Mouse (Mus musculus): ENCODE measurements around the gene Hyal1.

The Hyal1 gene

DNA sequence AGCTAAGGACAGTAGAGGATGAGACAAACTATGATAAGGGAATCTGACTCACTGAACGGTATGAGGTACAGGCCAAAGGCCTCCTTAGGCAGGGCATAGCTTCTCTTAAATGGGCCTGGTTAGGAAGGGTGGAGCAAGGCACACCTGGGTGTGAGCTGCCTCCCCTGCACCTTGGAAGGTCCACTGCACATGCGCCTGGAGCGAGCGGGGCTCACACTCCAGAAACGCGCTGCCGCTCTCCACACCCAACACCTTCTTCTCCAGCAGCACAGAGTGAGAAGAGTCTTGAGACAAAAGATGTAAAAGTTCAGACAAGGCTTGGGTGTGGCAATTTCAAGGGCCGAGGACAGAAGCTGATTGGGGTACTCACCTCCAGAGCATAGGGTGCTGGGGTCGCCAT lies 22.7 kb downstream of the Hyal1 start:
- DNase-seq, result no peak

DNA sequence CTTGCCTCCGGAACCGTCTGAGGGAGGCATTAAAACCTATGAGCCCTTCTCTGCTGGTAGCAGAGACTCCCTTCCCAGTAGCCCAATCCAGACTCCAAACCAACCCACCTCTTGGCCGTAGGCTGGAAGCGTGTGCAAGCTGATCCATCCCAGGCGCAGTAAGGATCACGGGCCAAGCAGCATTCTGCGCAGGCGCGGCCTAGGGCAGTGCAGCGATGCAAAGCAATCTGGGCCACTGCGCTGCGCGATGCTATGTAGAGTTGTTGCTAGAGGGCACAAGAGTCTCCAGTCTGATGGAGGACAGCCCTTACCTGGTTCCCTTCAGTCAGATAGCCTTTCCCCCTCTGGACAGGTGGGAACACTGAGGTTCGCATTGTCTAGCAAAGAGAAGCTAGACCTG lies 23.1 kb downstream of the Hyal1 start:
- no peak for DNase-seq

DNA sequence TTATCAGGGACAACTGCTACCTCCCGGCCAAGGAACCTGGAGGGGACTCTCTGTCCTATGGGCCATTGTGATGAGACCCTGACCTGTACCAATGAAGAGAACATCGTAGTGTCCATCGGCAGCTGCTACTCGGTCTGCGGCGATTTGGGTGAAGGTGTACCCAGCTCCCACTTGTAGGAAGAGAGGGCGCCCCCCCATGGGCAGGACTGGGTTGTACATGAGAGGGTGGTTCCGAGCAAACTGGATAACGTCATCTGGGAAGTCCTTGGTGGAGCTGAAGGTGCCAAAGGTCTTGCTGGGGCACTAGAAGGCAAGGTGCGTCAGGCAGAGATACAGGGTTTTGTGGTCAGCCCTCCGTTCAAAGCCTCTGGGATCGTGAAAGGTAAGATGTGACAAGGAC lies 24.0 kb downstream of the Hyal1 start:
- peak; percentile 27 to 31 for DNase-seq

DNA sequence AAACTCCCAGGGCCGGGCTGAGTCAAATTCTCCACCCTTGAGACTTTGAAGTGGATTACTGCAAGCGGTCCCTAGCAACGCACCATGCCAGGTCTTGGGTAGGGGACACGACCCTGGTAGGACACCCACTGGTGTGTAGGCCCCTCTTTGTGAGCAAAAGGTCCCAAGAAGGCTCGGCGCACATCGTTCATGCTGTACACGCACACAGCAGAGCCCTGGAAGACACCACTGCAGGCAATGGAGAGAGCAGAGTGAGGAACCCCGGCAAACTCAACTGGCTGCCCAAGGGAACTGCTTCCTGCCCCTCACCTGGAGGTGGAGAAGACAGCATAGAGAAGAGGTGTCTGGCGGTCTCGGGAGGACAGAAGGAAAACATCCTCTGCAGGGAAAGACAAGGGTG lies 24.5 kb downstream of the Hyal1 start:
- DNase-seq, result no peak

DNA sequence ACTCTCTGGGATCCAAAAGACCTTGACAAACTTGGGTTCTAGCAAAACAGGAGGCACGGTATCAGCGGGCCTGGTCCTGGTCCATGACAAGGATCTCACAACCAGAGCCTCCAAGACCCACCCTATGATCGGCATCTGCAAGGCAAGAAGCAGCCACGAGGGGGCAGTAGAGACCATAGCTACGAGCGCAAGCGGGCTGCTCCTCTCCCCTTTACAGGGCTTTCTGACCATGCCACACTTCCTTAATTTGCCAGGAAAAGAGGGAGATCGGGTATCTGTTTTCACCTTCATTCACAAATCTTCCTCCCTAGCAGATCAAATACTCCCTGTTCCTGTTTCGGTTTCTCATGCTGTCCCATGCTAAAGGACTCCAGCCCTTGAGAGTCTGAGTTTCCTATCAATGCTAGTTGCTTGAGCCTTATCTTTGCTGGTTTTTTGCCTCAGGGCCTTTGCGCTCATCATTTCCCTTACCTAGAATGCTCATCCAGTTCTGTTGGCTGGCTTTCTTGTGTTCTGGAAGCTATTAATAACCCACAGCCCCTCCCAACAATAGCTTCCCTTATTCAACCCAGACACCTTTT lies 25.4 kb downstream of the Hyal1 start:
- DNase-seq, result peak; percentile 95 to 96

DNA sequence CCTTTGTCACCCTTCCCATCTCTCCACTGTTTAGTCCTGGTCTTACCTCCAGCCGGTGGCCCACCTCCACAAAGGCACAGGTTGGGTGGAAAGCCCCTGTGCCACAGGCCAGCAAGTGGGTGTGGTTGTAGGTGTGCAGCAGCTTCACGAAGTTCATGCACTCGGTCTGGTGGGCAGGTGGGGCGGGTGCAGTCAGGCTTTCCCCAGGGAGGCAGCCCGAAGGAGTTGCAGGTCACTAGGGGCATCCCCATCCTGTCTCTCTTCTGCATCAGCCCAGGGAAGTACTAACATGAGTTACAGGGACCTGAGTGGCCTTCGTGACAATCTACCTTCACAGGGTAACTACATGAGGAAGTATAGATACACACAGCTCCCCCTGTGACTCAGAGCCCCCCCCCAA lies 26.5 kb downstream of the Hyal1 start:
- peak; percentile 65 to 74 for DNase-seq

DNA sequence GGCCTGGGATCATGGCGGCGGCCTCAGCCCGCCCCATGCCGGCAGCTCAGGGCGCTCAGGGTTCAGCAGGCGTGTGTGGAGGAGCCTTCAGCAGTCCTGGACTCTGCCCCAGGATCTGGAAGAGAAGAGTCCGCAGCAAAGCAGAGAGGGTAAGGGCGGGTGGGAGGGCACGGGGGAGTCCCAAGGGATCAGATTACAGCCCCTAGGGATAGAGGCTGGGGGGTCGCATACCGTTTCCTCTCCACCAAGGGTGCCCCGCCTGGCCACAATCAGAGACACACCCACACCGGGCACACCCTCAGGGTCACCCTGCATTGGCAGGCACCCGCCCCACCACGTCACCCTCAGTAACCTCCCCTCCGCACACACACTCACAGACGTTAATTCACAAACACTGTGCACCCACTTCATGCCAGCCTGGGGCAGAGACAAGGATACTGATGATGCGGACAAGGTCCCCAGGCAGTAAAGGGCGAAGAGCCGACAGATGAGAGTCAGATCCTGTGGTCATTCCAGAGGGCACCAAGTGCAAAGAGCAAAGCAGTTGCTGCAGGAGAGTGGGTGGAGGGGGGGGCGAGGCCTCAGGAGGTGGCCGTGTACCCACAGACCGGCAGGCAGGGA lies 28.4 kb downstream of the Hyal1 start:
- DNase-seq, result no peak

DNA sequence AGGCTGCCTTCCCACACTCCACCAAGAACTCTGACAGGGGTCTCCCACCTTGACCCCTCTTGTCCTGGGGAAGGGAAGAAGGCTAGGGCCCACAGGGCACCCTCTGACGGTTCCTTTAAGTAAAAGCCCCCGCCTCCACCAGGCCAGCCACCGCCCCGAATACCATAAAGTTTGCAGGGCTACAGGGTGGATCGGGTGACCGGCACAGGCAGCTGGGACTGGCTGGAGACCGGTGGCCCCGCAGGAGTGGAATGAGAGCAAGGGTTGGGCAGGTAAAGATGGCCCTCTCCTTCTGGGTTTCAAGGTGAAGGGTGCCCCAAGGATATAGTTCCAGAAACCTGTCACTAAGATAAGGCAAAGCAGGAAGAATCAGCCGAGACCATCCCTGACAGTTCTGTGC lies 29.9 kb downstream of the Hyal1 start:
- DNase-seq, result no peak

DNA sequence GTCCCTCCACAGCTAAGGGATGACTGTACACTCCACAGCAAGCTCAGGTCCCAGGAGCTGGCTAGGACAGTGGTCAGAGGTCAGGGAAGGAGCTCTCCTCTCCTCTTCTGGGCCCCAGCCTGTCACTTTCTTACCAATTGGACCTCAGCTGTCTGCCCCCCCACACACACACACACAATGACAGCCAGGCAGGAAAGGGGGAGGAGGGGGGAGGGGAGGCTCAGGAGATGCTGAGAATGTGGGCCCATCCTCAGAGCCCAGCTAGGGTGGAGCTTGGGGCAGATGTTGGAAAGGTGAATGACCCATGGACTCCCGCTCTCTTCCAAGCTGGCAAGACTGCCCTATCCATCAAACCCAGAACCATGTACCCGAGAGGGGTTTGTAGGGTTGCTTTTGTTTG lies 30.3 kb downstream of the Hyal1 start:
- DNase-seq, result no peak

DNA sequence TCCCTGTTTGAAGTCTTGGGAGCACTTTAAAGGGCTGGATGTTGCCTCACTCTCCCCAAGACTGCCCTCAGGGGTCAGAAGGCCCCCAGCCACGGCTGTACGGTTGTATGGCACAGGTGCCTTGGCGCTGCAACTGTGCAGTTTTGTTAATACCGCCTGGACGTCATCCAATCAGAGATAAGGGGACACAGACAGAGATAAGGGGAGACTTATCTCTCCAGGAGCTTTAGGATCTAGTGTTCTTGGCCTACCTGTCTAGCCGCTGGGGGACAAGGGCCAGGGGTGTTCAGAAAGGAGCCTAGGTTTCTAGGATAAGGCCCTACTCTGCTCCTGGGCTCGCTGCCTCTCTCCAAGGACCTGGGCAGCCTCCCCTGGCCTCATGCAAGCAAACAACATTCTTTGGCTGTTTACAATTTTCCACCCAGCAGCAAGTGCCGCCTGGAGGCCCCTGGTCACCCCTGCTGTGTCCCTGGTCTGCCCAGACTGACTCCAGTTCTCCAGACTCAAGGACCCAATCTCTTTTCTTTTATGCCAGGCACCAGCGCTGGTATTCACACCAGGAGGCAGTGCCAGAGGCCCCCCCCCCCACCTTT lies 31.0 kb downstream of the Hyal1 start:
- DNase-seq, result no peak

DNA sequence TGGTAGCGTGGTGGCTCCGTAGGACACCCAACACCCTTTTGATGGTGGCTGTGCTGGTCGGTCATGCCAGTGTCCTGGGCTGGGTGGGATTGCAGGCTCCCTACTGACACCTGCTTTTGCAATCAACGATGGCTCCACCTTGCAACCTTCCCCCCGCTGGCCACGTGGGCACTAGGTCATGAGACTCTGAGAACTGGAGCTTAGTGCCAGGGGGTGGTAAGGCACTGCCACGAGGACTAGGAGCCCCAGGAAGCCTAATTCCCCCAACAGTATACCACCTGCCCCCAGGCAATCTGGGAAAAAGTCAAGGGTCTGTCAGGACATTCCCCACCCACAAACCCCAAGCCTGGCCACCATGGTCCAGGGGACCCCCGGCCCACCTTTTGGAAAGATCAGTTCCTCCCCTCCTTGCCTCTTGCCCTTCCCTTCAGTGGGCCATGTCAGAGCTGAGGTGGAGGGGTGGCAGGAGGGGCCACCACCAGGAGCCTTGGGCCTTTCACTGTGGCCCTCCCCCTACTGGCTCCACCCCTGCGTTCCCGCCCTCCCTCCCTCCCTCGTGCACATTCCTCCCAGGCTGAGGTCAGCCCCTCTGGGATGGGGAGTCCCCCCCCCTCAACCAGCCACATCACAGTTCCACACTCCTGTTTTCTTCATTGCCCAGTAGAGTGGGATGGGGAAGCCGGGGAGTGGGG lies 32.2 kb downstream of the Hyal1 start, which contains the start of gene Sema3b:
Gene Sema3b (minus strand): TSS at position 489 of the 692 bp plus-strand sequence.
- no peak for DNase-seq

DNA sequence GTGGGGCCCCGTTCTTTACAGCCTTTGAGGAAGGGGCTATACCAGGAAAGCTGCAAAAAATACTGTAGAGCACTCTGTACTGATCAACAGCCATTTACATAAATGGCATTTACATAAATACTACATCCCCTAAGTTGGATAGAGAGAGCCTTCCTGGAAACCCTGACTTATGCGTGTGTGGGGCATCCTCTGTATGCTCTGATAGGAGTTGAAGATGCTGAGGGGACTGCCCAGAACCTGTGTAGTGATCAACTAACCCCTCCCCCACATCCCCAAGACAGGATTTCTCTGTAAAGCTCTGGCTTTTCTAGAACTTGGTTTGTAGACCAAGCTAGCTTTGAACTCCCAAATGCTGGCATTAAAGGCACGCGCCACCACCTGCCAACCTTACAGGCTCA lies 32.7 kb downstream of the Hyal1 start:
- DNase-seq, result no peak

DNA sequence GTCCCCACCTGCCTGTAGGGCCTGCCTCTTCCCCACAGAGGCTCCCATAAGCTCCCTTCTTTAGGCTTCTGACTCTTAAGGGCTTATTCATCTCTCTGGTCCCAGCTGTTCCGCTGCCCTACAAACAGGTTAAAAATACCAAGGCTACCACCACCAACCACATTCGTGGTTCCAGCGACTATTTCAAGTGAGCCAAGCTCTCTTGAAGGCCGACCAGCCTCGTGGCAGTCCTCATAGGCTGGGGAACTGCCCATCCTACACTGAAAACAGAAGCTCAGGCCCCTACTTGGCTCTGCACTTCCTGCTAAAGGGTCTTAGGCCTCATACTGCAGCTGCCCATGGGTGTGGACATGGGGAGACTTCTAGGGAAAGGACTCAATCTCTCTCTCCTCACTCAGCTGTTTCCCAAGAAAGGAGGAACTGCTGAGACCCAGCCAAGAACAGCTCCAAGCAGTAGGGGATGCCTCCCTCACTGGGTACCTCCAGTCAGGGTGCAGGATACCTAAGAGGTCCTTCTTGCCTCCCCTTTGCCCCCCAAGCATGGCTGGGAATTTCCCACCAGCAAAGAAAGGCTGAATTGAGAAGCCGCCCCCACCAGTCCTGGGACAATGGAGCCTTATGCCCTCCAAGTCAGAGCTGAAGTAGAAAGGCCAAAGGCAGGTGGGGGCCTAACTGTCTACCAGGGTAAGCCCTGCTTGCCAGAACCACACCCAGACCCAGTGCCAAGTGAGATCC lies 34.9 kb downstream of the Hyal1 start:
- no peak for DNase-seq

DNA sequence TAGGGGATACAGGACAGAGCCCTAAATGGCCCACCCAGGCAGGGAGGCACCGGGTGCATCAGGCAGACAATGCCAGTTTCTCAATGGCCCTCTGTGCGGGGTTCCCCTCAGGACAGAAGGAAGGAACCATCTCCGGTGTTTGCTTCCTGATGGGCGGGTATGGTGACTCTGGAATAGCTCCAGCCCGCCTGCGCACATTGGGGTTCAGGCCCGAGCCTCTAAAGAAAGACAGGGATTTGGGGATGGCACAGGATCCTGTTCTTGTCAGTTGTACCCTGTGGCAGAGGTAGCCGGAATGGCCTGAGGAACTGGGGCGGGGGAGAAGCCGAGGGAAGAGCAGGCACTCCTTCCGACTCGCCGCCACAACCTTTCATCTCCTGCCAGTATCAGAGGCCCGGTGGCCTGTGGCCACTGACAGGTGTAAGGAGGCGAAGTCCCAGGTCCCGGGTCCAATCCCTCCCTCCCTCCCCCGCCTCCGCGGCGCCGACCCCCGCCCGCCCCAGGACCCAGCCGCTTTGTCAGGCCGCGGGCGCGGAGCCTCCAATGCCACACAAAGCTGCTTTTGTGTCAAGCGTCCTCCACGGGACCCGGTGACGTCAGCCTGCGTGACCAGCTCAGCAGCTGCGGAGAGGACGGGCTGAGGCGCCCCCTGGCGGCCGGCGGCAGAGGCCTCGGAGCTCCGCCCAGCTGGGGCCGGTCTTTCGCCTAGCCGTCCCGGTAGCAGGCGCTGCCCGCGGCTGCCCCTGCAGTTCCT lies 35.6 kb downstream of the Hyal1 start:
- peak; percentile 99 for DNase-seq

DNA sequence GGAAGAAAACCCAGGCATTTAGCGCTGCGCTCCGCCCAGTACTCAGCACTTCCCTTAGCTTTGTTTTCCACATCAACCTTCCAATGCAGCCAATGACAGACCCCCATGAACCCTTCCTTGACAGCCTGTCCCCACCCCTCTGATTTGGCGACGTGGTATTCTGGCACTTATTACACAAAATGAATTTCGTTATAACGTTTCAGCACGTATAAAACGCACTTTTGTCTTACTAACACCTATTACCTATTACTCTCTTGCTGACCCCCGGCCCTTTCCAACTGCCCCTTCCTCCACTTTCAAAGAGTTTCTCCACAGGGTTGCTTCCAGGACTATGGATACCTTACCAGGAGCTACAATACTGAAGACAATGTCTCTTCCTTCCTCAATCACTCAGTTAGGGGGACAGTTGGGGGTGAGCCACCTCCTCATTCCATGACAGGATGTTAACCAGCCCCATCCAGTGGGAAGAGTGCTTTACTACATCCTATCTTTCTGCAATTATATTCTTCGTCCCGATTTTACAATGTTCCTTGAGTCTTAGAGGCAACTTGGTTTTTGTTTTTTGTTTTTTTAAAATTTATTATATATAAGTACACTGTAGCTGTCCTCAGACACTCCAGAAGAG lies 36.3 kb downstream of the Hyal1 start:
- no peak for DNase-seq

DNA sequence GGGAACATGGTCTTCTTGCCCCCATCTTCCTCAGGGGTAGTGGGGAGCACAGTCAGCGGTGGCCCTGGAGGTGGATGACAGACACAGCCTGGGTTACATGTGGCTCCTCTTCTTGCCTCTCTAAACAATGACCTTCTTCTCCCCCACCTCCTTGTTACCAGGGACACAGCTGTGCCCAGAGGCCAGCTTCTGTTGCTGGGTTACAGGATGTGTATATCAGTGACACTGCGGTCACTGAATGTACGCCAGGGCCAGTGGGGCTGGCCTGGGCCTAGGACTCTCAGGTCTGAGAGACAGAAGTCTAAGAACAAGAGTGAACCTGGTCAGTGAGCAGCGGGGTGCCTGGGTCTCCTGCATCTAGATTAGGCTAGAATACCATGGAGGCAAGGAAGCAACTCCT lies 38.3 kb downstream of the Hyal1 start:
- no peak for DNase-seq

DNA sequence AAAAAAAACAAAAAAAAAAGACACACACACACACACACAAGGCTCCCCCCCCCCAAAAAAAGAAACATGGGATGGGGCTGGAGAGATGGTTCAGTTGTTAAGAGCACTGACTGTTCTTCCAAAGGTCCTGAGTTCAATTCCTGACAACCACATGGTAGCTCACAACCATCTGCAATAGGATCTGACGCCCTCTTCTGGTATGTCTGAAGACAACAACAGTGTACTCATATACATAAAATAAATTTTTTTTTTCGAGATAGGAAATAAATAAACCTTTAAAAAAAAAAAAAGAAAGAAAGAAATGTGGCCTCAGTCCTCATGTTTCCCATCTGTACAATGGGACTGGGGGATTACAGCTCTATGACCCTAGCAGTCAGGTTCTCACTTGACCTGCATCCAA lies 40.7 kb downstream of the Hyal1 start:
- peak in 1 of 2 experiments; percentile 21 for DNase-seq

DNA sequence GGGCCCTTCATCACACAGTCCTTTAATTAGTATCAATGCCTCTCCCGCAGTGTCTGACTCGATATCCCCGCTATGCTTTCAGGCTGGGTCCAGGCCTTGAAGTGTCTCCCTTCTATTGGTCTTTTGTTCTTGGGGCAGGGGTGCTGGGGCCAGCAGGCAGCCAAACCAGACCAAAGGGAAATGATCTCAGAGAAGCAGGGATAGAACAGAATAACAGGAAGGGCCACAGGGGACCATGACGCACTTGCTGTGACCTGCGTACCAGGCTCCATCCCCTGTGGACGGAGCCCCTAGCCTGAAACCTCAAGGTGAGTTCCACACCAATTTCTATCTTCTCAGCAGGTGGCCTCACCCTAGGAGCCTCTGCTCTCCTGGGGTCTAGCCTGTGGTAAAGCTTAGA lies 41.4 kb downstream of the Hyal1 start:
- no peak for DNase-seq

DNA sequence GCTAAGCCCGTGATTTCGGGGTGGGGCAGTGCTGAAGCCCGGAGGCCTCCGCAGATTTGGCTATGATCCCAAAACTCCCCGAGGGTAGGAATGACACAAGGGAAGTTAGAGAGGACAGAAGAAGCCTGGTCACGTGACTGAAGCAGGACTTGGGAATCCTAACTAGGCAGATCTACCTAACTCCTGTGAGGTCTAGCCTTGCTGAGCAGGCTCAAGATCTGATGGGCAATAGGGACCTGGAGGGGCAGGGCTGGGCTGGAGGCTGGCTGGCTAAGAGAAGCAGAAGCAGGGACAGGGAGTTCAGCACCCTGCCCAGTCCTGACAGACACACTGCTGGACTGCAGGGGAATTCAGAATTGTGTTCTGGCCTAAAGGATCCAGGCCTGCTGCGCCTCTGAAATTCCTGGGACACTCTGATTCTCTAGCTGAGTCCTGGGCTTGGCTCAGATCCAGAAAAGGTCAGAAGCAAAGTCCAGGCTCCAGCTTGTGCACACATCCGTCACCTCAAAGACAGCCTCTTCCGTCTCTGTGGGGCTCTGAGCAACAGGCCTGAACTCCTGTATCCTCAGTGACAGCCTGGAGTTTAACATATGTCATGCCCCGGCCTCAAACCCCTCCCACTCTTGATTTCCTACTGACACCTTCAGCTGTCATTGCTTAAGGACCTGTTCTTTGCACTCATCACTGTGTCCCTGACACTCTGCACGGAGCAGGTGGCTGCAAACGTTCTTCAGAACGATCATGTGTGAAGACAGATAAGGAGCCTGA lies 42.2 kb downstream of the Hyal1 start:
- no peak for DNase-seq

DNA sequence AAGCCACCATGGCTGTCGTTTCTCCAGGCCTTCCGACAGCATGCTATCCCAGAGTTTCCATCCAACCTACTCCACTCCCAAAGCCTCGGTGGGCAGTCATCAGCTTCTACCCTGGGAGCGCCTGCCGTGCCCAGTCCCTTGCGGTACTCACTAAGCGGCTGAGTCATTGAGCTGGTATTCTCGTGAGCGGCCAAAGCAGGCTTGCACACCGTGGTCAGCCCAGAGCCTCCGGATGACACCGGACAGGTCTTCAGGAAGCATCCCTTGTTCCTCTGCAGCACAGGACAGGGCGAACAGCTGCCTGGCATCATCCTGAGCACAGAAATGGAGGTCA lies 42.8 kb downstream of the Hyal1 start:
- DNase-seq, result no peak

DNA sequence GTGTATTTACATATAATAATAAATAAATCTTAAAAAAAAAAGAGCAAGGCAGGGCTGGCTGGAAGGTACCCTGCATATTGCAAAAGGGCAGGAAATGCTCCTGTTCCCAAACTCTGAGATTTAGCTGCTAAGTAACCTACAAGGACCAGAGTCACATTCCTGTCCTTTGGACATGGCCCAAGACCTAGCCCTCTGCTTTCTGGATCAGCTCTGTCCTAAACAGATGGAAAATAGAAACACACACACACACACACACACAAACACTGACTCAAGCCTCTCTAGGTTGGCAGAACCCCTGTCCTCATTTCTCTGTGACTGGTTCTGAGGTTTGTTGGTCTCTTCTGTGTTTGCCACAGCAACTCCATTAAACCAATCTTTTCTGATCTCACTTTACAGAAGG lies 44.2 kb downstream of the Hyal1 start:
- DNase-seq, result no peak

DNA sequence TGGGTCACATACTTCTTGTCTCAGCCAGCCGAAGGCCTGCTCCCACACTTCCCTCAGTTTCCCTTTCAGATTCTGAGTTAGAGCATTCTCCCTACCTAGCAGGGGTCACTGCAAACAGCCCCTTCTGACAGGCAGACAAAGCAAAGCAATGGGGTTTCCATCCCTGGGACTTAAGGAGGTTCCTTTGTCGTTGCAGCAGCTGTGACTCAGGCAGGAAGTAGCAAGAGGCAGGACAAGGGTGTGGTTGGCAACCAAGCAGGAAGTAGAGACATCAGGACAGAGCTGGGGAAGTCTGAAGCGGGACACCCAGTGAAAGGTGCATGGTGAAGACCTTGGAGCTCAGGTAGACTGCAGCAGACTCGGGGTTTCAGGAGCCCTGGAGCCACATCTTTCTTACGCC lies 47.8 kb downstream of the Hyal1 start:
- peak; percentile 46 to 52 for DNase-seq
